Mouse (Mus musculus) retina, embryonic 14.5 days (tissue): ENCODE data around the gene Eprs.

ENCODE experiments used
- DNase-seq: peaks from one replicate; pipeline ENCODE4 v3.0.0-alpha.2; 2015; ENCODE audit warnings: low spot score

Gene Eprs

GRCm38 (mm10) chr1:185358211-185358610 is 4.6 kb upstream of the Eprs start:
- no peak for DNase-seq

DNA sequence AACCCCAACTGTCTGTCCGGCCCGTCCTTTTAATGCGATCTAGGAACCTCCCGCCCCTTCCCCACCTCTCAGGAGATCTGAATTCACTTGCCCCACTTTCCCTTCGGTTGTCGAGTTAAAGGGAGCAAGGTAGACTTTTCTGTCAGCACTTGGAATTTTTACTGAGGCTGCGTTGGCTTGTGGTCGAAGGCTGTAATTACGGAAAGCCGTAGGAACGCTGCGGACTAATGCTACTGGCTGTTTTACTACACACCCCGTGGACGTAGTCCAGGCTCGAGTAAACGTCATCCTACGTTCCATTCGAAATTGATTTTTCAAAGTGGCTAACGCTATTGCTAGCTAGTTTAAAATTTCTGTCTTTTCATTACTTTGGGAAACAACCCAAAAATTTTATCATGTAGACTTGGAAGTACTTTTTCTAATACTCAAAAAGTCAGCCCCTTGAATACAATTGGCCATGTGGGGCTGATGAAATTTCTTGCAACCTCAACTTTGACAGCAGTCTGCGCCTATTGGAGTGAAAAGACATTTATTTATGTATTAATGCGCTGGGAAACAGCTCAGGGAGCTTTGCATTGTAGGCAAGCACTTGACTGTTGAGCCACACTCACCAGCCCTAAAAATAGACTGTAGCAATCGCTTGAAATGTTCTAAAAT is 810 bp downstream of the Eprs start:
- peak; percentile 70 for DNase-seq

DNA sequence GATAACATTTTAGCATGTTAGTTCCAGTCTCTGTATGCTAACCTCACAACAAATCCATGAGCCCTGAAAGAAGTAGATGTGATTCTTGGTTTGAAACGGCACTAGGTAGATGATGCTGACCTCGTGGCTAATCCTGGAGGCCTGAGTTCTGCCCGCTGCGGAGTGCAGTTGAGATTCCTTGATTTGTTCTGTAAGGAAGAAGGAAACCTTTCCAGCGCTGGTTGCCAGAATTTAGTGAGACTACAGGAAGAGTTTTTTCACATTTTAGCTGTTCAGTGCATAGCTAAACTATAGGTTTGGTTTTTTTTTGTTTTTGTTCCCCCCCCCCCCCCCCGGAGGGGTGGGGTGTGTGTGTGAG is 1.3 kb downstream of the Eprs start:
- DNase-seq: peak; percentile 1

DNA sequence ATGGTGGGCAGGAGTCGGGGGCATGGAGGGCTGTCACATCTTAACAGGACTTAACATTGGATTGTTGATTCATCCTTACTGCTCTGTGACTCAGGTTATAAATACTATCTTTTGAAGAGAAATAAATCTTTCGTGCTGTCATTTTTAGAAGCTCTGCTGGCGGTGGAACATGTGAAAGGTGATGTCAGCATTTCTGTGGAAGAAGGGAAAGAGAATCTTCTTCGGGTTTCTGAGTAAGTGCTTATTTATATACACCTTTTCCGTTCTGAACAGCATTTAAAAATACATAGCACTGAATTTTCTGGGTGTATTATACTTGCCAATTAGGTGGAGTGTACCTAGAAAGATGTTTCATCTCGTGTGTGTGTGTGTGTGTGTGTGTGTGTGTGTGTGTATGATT is 4.5 kb downstream of the Eprs start:
- DNase-seq: no peak

GRCm38 (mm10) chr1:185369979-185370378 is 7.1 kb downstream of the Eprs start:
- no peak for DNase-seq

DNA sequence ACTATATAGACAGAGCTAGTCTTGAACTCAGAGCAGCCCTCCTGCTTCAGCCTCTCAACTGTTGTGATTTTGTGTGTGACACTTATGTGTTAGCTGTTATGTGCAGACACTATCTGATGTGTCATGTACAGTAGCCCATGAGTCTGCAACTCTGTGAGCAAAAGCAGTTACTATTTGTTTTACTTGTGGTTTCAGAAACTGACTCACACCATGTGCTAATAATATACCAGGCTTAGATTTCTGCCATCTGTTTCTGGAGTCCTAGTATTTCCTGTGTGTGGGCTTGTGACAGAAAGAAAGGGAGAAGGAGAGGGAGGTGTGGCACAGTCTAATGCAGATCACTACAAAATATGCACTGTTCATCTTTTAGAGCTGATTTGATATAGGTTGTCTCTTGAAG is 13.5 kb downstream of the Eprs start:
- no peak for DNase-seq

GRCm38 (mm10) chr1:185377429-185377828 is 14.6 kb downstream of the Eprs start:
- DNase-seq: no peak

DNA sequence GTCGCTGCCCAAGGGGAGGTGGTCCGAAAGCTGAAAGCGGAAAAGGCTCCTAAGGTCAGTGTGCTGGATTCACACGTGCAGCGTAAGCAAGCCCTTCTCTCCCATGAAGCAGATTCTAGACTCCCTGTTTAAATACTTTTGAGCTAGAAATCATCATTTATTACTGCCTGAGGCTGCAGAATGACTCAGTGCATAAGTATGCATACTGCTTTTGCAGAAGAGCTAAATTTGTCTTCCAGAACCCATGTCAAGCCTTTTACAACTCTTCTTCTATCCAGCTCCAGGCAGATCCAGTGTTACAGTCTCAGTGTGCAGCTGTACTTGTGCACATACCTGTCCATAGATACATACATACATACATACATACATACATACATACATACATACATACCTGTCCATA is 38.8 kb downstream of the Eprs start:
- DNase-seq: no peak

DNA sequence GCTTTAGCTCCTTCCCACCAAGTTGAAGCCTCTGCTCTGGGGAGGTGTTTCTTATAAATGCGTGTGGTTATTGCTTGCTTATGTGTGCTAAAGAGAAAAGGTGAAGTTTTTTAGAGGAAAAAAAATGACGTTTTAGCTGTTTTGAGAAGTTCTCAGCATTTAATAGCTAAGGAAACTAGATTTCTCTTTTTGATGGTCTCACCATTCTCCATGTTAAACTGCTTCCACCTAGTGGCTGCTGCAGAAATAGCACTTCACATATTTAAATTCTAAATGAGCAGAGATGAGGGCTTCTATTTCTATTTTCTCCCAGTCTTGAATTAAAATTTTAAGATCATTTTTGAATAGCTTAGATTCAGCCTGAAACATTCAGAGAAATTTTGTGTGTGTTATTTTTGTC is 41.2 kb downstream of the Eprs start:
- peak; percentile 75 for DNase-seq

- DNase-seq: no peak
These were observed 43.1 kb downstream of the Eprs start for GRCm38 (mm10) chr1:185405921-185406320.

DNA sequence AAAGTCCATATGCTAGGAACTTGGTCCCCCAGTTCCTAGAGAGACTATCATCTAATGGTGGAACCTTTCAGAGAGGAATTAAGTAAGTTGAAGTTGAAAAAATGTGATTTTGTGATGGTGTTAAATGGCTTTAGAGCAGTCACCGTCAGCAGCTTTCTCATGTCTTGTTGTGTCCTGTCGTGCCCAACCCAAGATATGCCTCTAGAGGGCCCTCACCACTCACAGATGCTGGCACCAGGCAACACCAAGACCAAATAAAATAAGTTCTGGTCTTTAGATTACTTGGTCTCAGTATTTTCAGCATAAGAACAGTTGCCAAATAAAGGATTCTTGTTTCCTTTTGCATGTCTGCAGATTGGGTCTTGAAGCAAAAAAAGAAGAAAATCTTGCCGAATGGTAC is 47.0 kb downstream of the Eprs start:
- peak; percentile 24 for DNase-seq

- DNase-seq: no peak
These were observed 55.2 kb downstream of the Eprs start for GRCm38 (mm10) chr1:185418011-185418410.

- DNase-seq: no peak
These were observed 57.0 kb downstream of the Eprs start for GRCm38 (mm10) chr1:185419805-185420204.

GRCm38 (mm10) chr1:185420776-185421175 is 57.9 kb downstream of the Eprs start:
- DNase-seq: no peak

DNA sequence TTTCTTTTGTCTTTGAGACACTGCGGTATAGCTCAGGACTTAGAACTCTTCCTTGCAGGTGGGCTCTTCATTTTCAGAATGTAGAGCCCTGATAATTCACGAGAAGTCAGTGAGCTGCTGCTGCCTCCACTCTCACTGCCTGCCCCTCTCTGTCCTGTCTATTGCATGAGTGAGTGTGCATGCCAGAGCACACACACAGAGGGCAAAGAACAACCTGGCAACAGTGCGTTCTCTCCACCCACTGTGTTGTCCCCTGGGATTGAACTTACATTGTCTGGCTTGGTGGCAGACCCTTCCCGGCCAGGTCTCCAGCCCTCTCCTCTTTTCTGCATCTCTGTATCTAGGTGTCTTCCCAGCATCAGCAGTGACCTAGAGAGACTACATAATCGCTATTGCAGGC is 63.7 kb downstream of the Eprs start:
- DNase-seq: no peak

GRCm38 (mm10) chr1:185430488-185430887 is 67.6 kb downstream of the Eprs start:
- no peak for DNase-seq

GRCm38 (mm10) chr1:185431245-185431997 is 68.6 kb downstream of the Eprs start:
- DNase-seq: no peak

DNA sequence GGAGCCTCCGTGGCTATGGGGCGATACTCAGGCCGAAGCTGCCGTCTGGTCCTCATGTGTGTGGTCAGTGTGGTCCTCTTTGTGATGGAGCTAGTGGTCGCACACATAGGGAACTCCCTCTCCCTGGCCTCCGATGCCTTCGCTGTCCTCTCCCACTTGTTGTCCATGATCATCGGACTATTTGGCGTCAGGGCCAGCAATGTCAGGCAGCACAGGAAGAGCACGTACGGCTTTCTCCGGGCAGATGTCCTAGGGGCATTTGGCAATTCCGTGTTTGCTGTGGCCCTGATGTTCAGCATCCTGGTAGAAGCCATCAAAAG is 69.1 kb downstream of the Eprs start:
- DNase-seq: no peak

DNA sequence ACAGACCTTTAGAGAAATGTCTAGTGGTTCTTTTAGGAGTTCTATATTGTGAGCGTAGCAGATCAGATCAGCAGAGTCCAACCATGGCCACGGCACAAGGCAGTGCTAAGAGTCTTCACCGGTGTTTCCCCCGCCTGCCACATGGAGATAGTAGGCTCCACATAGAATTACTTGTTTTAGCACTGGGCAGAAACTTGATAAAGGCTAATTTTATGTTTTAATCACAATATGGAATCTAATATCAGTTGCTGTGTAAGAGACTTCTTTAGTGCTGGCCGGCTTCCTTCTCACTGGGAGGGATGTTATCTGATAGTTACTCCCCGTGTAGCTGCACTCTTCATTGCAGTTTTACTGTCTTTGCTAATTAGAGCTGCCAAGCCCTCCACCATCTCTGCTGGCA is 70.3 kb downstream of the Eprs start:
- DNase-seq: no peak

DNA sequence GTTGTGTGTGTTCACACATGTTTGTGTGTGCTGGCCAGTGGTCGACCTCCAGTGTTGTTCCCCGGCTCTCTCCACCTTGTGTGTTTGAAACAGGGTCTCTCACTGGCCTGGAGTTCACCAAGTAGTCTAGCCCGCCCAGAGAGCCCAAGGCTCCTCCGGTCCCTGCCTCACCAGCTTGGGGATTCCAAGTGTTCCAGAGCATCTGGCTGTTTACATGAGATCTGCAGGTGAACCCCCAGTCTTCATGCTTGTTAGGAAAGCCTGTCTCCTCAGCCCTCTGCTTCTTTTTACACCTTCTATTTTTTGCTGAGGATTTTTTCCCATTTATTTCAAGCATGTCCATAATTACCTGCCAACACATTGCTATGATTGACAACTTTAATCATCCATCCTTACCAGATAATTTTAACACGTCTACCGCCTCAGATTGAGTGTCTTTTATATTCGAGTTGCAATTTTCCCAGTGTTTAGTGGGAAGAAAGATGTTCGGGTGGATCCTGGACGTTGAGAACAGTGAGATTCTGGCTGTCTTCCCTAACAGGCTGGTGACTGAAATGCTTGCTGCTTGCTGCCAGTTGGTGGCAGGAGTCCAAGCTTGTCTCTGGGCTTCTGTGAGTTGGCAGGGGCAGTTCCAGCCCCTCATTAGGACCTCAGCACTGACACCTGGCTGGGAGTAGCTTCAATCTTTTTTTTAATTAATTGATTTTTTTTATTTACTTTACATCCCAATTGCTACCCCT is 76.2 kb downstream of the Eprs start:
- peak; percentile 51 for DNase-seq

DNA sequence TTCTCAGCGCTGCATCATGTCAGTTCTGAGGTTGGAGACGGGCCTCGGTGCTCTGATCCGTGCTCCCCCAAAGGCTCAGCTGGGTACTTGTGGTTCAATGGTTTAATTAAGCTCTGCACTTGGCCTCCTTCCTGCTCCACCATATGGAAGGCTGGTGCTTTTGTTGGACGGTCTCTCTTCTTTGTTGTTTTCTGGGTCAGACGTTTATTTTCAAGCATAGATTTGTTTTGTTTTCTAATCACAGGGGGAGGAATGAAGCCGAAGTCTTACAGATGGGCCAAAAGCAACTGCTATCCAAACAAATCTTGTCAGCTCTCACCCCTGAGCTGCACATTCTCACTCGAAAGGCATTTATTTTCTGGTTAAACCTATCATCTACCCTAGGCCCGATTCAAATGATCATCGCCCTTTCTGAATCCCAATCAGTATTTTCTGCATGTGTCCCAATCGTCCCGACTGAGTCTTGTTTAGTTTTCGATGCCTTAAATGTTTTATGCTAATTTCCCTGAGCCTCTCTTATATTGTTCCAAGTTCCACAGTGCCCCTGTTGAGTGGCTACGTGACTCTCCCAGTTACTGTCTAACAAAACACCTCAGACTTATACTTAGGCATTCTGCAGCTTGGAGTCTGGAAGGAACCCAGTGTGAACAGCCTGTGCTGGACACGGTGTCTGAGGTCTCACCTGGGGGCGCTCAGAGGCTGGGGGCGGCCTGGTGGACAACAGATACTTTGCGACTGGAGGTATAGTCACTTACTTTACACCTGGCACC is 79.0 kb downstream of the Eprs start:
- DNase-seq: peak; percentile 79

DNA sequence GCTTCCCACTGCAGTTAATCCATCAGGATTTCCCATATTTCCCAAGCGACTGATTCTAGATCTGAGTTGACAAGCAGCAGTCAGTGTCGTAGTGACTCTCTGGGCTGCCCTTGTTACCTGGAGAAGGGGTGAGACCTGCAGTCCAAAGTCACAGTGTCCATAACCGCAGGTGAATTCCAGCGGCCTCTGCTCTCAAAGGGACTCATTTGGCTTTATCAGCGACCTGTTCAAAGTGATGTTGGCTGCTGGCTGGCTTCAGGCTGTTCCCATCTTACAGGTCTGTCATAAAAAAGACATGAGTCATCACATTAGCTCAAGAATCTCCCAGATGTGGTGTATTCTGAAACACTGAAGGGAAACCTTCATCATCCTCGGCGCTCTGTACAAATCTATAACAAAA is 86.1 kb downstream of the Eprs start:
- DNase-seq: no peak

GRCm38 (mm10) chr1:185449727-185450126 is 86.9 kb downstream of the Eprs start:
- no peak for DNase-seq
